Mouse (Mus musculus) hindbrain, embryonic 13.5 days (tissue): ENCODE results near the gene Dusp23. TPM values are rescaled to one million over a fixed set of nuclear protein-coding genes. Genes with fewer than 3 reads are reported as not detected.

Experiments used
- ATAC-seq: fragments of 200-750 bp; cut with Nextera tagmentation; 2 replicates; pipeline ENCODE4 v1.8.0; 2017; ENCODE audit warnings: moderate TSS enrichment; ENCODE audit not compliant: low FRiP score
- H3K27ac ChIP-seq: fragments of 300-500 bp; sonication (generic); 2 replicates; pipeline ENCODE4 v1.5.1; 2015; ENCODE audit warnings: inconsistent platforms, mild to moderate bottlenecking, moderate library complexity
- H3K27me3 ChIP-seq: fragments of 300-500 bp; sonication (generic); 2 replicates; pipeline ENCODE4 v1.6.1; 2015; ENCODE audit warnings: mild to moderate bottlenecking, inconsistent platforms
- H3K36me3 ChIP-seq: fragments of 300-500 bp; sonication (generic); 2 replicates; pipeline ENCODE4 v1.6.1; 2015; ENCODE audit warnings: mild to moderate bottlenecking, inconsistent platforms
- H3K4me1 ChIP-seq: fragments of 300-500 bp; sonication (generic); replicated peaks from 2 replicates; pipeline ENCODE4 v1.6.1; 2015; ENCODE audit warnings: inconsistent platforms
- H3K4me2 ChIP-seq: fragments of 300-500 bp; sonication (generic); 2 replicates; pipeline ENCODE4 v1.6.1; 2015; ENCODE audit warnings: inconsistent platforms, mild to moderate bottlenecking, moderate library complexity
- H3K4me3 ChIP-seq: fragments of 300-500 bp; sonication (generic); 2 replicates; pipeline ENCODE4 v1.5.1; 2015; ENCODE audit warnings: mild to moderate bottlenecking, inconsistent platforms
- H3K9ac ChIP-seq: fragments of 300-500 bp; sonication (generic); 2 replicates; pipeline ENCODE4 v1.6.1; 2015; ENCODE audit warnings: mild to moderate bottlenecking, inconsistent platforms
- H3K9me3 ChIP-seq: fragments of 300-500 bp; sonication (generic); 2 replicates; pipeline ENCODE4 v1.6.1; 2016; ENCODE audit warnings: inconsistent platforms
- WGBS: fragments of 180-500 bp; shearing (Covaris S2); methylation state at CpG from one replicate; pipeline ENCODE4 v1.1.7; 2015; 5-methylcytosine and 5-hydroxymethylcytosine counted together
- polyA plus RNA-seq: library from polyadenylated mRNA; unstranded; fragments of >200 nt; fragmentation: Nextera tagmentation; extraction: Ambion mirVana; gene quantifications from 2 replicates; pipeline ENCODE4 v1.2.1, GENCODE M21; 2015

Dusp23 gene
- polyA plus RNA-seq, result 8.9 and 11.0 TPM in 2 replicates

DNA sequence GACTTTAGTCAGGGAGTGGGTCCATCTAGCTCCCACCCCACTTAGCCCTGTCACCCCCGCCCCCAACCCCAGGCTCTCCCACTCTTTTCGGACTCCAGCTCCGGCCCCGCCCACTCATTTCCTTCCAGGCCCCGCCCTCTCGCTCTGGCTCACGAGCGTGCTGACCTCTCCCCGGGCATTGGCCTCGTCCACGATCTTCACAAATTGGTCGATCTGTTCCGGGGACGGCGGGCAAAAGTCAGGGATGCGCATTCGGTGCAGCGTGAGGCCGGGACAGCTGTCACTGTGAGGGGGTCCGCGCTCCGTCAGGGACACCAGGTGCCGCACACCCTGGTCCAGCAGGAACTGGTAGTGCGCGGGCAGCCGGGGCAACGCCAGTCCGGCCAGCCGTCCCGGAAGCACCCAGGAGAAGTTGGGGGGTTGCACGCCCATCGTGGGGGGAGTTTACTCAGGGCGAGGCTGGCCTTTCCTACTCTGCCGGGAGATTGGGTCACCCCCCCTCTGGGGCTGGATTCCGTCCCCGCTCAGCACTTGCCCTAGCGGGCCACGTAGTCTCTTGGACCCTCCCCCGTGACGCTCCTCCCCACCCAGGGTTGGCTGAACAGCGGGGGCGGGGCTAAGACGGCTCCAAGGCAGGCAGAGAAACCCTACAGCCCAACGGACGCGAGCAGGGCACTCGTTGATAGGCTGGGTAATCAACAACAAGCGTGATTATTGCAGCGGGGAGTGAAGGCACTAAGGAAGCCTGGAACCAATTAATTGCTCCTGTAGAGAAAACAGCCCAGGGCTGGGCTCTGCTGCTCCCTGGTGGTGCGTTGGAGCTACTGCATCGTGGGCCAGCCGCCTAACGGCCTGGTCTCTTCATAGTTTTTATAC, at the start of gene Dusp23:
Gene Dusp23 (minus strand): TSS at position 512 of the 876 bp plus-strand sequence.
- under 1% methylated on average over 53 of the region's 53 CpGs for WGBS
- Histone ChIP-seq H3K27me3 (no peaks in the 10 kb centered on the region), H3K4me1 (no peaks in the 10 kb centered on the region), H3K36me3 (no peaks in the 10 kb centered on the region), H3K9me3 (no peaks in the 10 kb centered on the region), H3K4me2 (peak within 1 kb of the TSS; percentile 78), H3K27ac (peak within 1 kb of the TSS; percentile 81), H3K4me3 (peak within 1 kb of the TSS; percentile 74), H3K9ac (peak within 1 kb of the TSS; percentile 78)
- peak; percentile 99 for ATAC-seq

DNA sequence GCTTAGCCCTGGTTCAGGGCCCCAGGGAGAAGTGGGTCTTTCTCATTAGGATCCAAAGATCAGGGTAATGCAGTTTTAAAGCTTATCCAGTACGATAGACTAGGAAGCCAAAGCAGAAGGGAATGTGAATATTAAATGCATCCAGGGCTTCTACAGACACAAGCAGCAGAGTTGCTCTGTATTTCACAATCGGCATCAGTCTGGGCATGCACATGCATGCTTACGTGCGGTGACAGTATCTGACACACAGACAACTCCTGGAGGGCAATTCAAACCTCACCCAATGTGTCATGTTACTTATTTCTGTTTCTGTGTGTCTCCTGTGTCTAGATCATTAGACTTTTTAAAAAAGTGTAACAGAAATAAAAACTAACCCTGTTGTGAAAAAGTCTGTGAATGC, 48.0 kb upstream of the Dusp23 start:
- Histone ChIP-seq H3K4me3 (no peak overlapping the region), H3K4me2 (no peak overlapping the region), H3K4me1 (no peaks in the 10 kb centered on the region), H3K9me3 (peaks cover 6% of the 10 kb centered on the region; the same call in 1 of the 2 replicates), H3K9ac (no peak overlapping the region), H3K27ac (no peak overlapping the region), H3K36me3 (no peaks in the 10 kb centered on the region), H3K27me3 (no peaks in the 10 kb centered on the region)
- 86% methylated on average over 4 of the region's 4 CpGs for WGBS
- ATAC-seq, result no peak

DNA sequence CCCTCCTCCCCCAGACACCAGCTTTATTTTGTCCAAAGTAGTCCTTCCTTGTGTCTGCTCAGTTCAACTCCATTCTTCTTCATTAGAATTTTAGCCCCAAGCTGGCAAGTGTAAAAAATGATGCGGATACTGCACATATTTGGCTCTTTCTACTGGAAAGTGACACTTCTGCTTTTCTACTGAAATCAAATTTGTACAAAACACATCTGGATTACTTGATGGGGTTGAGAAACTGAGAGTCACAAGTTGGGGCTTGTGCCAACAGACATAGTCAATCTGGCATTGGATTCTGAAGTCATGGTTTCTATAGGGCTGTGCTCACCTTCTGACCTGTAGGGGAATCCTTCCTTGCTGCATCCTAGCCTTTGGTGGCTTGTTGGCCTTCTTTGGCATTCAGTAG, 38.0 kb upstream of the Dusp23 start:
- Histone ChIP-seq H3K27ac (no peak overlapping the region), H3K9me3 (no peaks in the 10 kb centered on the region), H3K4me1 (peaks cover 5% of the 10 kb centered on the region), H3K4me2 (no peak overlapping the region), H3K9ac (no peak overlapping the region), H3K36me3 (no peaks in the 10 kb centered on the region), H3K27me3 (no peaks in the 10 kb centered on the region), H3K4me3 (no peak overlapping the region)
- WGBS, result 90% methylated on average over 1 of the region's 1 CpGs
- ATAC-seq, result no peak

DNA sequence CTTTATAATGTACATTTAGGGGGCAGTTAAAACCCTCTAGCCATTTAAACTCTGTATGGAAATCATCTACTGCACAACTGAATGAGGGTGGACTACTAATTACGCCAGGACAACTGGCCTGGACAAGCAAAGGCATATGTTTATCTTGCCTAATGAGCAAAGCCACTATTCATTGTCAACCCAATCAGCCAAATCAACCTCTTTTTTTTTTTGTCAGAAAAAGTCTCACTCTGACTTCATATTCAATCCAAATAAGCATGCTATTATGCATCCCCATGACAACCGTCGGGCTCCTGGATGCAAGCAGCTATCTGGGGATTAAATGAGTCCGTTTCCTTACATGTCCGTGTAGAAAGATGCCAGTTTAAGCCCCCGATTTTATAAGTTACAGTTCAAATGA, 34.8 kb upstream of the Dusp23 start:
- no peak overlapping the region for H3K9ac ChIP-seq
- ATAC-seq, result no peak
- H3K36me3 ChIP-seq, result no peaks in the 10 kb centered on the region
- H3K9me3 ChIP-seq, result no peaks in the 10 kb centered on the region
- no peak overlapping the region for H3K4me2 ChIP-seq
- H3K27me3 ChIP-seq, result no peaks in the 10 kb centered on the region
- no peak overlapping the region for H3K27ac ChIP-seq
- peaks cover 5% of the 10 kb centered on the region for H3K4me1 ChIP-seq
- 34% methylated on average over 6 of the region's 6 CpGs for WGBS
- H3K4me3 ChIP-seq, result no peak overlapping the region

DNA sequence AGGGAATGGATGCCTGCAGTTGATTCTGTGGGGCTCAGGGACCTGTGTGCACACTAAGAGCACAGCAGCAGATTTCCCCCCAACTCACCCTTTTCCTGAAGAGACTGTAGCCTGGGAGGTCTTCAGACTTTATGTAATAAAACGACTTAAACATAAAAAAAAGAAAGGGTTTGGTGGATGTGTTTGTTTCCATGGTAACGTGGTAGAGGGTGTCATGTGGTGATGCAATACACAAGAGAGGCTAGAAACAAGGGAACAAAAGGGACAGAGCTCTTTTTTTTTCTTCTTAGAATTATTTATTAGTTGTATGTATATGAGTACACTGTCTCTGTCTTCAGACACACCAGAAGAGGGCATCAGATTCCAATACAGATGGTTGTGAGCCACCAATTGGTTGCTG, 32.7 kb upstream of the Dusp23 start:
- Histone ChIP-seq H3K4me3 (no peak overlapping the region), H3K4me1 (peaks cover 5% of the 10 kb centered on the region), H3K36me3 (no peaks in the 10 kb centered on the region), H3K27me3 (no peaks in the 10 kb centered on the region), H3K9me3 (no peaks in the 10 kb centered on the region), H3K9ac (no peak overlapping the region), H3K4me2 (no peak overlapping the region), H3K27ac (no peak overlapping the region)
- no peak for ATAC-seq
- 63% methylated on average over 2 of the region's 2 CpGs for WGBS

DNA sequence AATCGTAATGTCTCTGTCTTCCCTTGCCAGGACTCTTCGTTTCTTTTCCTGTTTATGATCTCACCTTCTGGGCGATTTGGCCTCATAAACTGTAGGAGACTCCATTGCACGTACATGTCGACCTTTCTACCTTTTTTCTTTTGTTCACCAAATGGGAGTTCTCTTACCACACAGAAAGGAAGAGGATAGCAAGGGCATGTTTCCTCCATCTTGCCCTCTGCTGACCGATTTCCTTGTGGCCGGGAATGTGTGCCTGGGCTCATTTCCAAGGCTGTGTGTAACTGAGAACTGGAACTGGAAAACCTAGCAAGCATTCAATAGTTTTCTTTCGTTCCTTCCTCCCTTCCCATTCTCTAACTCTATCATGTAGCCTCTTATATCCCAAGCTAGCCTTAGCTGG, 26.9 kb upstream of the Dusp23 start:
- H3K27ac ChIP-seq, result no peak overlapping the region
- H3K4me2 ChIP-seq, result no peak overlapping the region
- WGBS, result 86% methylated on average over 8 of the region's 8 CpGs
- no peak overlapping the region for H3K4me3 ChIP-seq
- no peaks in the 10 kb centered on the region for H3K27me3 ChIP-seq
- H3K9me3 ChIP-seq, result no peaks in the 10 kb centered on the region
- no peaks in the 10 kb centered on the region for H3K36me3 ChIP-seq
- H3K9ac ChIP-seq, result no peak overlapping the region
- no peaks in the 10 kb centered on the region for H3K4me1 ChIP-seq
- no peak for ATAC-seq

DNA sequence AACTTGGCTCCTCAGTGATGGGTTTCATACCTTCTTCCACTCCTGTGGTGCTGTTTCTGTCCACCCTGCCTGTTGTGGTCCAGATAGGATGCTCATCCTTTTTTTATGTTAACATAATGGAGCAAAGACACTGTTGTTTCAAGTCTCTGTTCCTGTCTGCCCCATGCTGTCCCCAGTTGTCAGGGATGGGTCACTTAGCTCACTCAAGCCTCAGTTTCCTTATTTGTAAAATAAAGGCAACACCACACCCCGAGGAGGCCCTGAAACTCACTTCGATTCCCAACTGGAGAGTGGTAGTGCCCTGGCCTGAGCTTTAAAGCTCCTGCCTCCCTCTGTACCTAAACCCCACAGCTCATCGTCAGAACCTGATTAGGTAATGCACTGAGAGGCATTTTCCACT, 24.5 kb upstream of the Dusp23 start:
- no peak for ATAC-seq
- Histone ChIP-seq H3K27ac (no peak overlapping the region), H3K4me3 (no peak overlapping the region), H3K27me3 (no peaks in the 10 kb centered on the region), H3K9me3 (no peaks in the 10 kb centered on the region), H3K36me3 (no peaks in the 10 kb centered on the region), H3K4me1 (no peaks in the 10 kb centered on the region), H3K4me2 (no peak overlapping the region), H3K9ac (no peak overlapping the region)
- 52% methylated on average over 3 of the region's 3 CpGs for WGBS

DNA sequence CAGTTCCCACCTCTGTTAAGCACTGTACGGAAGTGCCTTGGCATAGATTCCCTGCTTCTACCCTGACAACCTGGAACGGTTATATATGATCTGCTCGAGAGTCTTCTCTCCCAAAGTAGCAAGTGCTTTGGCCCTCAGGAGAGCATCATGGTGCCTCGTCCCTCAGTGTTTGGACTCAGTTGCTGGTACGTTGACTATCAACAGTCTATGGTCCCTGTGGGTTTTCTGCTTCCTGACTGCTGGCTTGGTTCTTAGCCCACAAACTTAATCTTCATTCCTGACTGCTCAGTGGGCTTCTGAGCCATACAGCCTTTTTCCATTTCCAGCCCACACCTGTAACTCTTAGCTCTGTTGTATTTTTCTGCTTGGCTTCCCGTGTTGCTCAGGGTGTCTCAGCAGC, 21.1 kb upstream of the Dusp23 start:
- 81% methylated on average over 6 of the region's 6 CpGs for WGBS

DNA sequence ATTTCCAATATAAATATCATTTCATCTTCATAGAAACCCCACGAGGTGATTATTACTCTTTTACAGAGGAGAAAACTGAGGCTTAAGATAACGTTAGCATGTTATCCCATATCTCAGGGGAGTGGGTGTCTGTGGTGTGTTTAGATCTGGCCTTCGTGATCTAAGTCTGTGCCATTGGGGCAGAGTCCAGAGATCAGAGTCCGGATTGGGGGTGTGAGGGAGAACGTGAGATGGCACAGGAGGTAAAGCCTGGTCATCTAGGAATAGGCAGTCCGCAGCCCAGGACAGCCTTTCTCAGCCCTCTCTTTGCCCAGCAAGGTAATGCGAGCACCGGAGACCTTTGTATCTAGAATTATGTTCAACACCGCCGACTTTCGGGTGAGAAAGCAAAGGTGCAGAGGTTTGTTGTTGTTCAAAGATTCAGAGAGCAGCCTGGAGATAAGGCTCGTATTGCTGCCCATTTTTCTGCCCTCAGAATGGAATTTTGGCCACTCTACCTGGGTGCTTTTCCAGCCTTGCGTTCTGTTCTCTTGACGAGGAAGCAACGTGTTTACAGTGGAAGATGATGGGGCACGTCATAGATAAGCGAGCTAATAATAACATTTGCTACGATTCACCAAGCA, 19.4 kb upstream of the Dusp23 start:
- no peak for ATAC-seq
- 88% methylated on average over 18 of the region's 18 CpGs for WGBS
- no peak overlapping the region for H3K4me2 ChIP-seq
- no peak overlapping the region for H3K27ac ChIP-seq
- no peaks in the 10 kb centered on the region for H3K9me3 ChIP-seq
- H3K27me3 ChIP-seq, result no peaks in the 10 kb centered on the region
- H3K4me3 ChIP-seq, result no peak overlapping the region
- H3K9ac ChIP-seq, result no peak overlapping the region
- H3K36me3 ChIP-seq, result no peaks in the 10 kb centered on the region
- no peaks in the 10 kb centered on the region for H3K4me1 ChIP-seq

More for the DNA sequence above, 21.1 kb upstream of the Dusp23 start:
- ATAC-seq, result no peak
- Histone ChIP-seq H3K9me3 (no peaks in the 10 kb centered on the region), H3K4me1 (no peaks in the 10 kb centered on the region), H3K27ac (no peak overlapping the region), H3K9ac (no peak overlapping the region), H3K4me2 (no peak overlapping the region), H3K36me3 (no peaks in the 10 kb centered on the region), H3K27me3 (no peaks in the 10 kb centered on the region), H3K4me3 (no peak overlapping the region)

DNA sequence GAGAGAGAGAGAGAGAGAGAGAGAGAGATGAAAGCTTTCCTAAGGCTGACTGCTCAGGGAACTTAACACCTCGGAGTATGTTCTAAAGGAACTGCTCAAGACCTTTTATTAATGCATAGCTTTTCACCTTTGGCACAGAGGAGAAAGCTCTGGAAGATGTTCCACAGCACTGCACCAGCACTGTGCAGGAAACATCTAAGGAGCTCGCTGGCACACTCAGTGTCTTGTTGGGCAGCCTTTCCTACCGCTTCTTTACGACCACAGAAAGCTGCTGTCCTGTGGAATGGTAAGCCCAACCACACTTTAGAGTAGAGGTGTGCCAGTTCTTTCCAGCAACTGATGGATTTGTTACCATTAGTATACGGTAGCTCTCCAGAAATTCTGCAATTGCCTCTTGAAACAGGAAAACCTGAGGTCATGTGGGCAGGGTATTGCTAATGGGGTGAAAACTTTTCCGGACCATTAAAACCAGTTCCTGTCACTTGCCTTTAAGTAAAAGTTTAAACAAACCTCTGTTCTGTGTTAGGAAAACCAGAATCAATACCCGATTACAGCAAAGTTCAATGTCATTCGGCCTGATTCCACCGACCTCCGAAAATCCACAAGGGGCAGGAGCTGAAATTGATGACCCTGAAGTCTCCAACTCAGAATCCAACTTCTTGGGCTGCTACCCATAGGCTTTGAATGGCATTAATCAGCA, 18.7 kb upstream of the Dusp23 start:
- no peak overlapping the region for H3K4me2 ChIP-seq

DNA sequence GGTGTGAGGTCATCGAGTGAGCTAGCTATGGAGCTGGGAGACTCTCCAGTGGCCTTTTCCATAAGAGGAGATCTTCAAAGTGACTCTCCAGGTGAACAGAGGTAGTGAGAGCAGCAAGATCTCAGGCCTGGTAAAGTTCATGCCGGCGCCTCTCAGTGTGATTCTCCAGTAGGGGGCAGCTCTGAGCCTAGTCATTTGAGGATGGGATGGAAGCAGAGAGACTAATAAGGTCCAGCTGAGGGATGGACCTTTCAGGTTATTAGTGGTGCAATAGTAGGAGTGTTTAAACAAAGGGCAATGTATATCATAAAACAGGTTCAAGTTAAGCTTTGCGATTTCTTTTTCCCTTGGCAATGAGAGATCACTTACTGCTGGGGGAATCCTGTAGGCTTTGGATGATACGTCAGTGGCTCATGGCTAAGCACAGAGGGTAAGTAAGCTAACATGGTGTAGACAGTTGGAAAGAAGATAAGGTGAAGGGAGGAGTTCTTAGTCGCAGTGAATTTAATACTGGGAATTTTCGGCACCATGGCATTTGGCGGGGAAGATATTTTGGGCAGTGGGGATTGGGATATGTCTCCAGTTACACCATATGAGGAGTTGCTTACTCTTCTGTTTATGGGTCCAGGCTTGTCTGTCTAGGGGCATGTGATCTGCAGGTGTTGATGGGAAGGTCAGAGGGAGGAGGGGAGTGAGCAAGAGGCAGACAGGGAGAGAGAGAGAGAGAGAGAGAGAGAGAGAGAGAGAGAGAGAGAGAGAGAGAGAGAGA, 17.9 kb upstream of the Dusp23 start:
- no peaks in the 10 kb centered on the region for H3K4me1 ChIP-seq
- WGBS, result 64% methylated on average over 8 of the region's 8 CpGs
- no peak overlapping the region for H3K27ac ChIP-seq

More for the DNA sequence above, 18.7 kb upstream of the Dusp23 start:
- no peaks in the 10 kb centered on the region for H3K9me3 ChIP-seq
- H3K4me3 ChIP-seq, result no peak overlapping the region
- no peaks in the 10 kb centered on the region for H3K27me3 ChIP-seq
- no peak overlapping the region for H3K27ac ChIP-seq
- ATAC-seq, result no peak
- H3K36me3 ChIP-seq, result no peaks in the 10 kb centered on the region
- no peaks in the 10 kb centered on the region for H3K4me1 ChIP-seq
- WGBS, result 87% methylated on average over 10 of the region's 10 CpGs
- no peak overlapping the region for H3K9ac ChIP-seq

DNA sequence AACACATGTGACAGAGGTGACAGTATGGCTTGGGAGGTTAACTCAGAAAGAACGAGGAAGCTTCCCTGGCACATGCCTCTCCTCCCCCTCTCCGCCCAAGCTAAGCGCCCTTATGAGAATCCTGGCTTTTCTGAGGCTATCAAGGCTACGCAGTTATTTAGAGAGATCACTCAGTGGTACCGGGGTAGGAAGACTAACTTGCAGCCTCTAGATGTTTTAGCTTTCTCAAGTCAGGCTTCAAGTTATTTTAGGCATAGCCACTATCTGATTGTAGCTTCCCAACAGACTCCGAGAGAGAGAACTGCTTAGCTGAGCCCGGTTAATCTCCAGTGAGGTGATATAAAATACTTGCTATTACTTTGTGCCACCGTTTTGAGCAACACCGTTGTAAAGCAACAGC, 16.6 kb upstream of the Dusp23 start:
- no peak for ATAC-seq
- Histone ChIP-seq H3K27me3 (no peaks in the 10 kb centered on the region), H3K27ac (no peak overlapping the region), H3K36me3 (no peaks in the 10 kb centered on the region), H3K4me2 (no peak overlapping the region), H3K9ac (no peak overlapping the region), H3K9me3 (no peaks in the 10 kb centered on the region), H3K4me1 (no peaks in the 10 kb centered on the region), H3K4me3 (no peak overlapping the region)
- 91% methylated on average over 9 of the region's 9 CpGs for WGBS

More for the DNA sequence above, 17.9 kb upstream of the Dusp23 start:
- Histone ChIP-seq H3K4me3 (no peak overlapping the region), H3K9ac (no peak overlapping the region), H3K4me2 (no peak overlapping the region), H3K9me3 (no peaks in the 10 kb centered on the region), H3K27me3 (no peaks in the 10 kb centered on the region), H3K36me3 (no peaks in the 10 kb centered on the region)
- ATAC-seq, result no peak
